In the genomic region with DNA sequence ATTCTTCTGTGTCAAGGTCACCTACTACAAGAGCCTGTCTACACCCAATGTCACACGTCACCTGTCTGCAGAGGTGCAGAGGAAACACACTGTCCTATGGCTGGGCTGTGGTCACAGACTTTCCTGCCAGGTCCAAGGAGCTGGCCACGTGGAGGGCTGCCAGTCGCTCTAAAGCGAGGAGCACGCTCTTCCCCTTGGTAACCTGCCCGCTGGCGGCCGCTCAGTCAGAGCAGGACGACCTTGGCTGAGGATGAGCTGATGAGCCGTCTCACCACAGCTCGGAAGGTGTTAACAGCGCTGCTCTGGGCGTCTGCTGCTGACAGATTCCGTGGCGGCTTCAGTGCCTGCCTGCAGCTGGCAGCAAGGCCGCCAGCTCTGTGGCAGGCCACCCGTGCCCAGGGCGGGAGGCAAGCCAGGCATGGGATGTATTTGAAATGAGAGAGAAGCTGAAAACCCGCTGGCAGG, we compare ENCODE assay signal across 8 mouse cellular contexts. TPM values are rescaled to one million over a fixed set of nuclear protein-coding genes. Genes with fewer than 3 reads are reported as not detected.
DNase-seq lines count a peak whose midpoint lies in the region; ATAC-seq and TF ChIP-seq lines count a peak whose summit lies in the region.

No protein-coding gene starts in this region.

- TF ChIP-seq POLR2A in thymus, adult 2 months (IDR thresholded peaks at IDR 0.05; ENCODE audit: control insufficient read depth, extremely low read depth, insufficient read depth, low read length, poor library complexity), result no peak

- ATAC-seq in kidney, embryonic 14.5 days (ENCODE audit: low FRiP score, low TSS enrichment), result 0 out of 2 replicates have a peak, but pooled peaks have one; percentile 13
- ATAC-seq in midbrain, embryonic 11.5 days (ENCODE audit: low FRiP score), result 0 out of 2 replicates have a peak, but pooled peaks have one; percentile 20

- H3K27ac ChIP-seq in thymus, adult 2 months (ENCODE audit: control insufficient read depth, insufficient read depth, low read length), result no peak overlapping the region
- H3K27ac ChIP-seq in kidney, embryonic 14.5 days (ENCODE audit: low read depth, low read length), result no peak overlapping the region; the same call in 1 of the 2 replicates
- H3K27ac ChIP-seq in midbrain, embryonic 11.5 days (ENCODE audit: low read depth, low read length), result no peak overlapping the region

- no peak overlapping the region for H3K9ac ChIP-seq in kidney, embryonic 14.5 days (ENCODE audit: low read depth, low read length)
- H3K9ac ChIP-seq in midbrain, embryonic 11.5 days (ENCODE audit: low read length), result no peak overlapping the region

- WGBS in thymus, adult 2 months, result 92% methylated on average over 19 of the region's 19 CpGs
- WGBS in kidney, embryonic 14.5 days, result 81% methylated on average over 19 of the region's 19 CpGs
- WGBS in midbrain, embryonic 11.5 days, result 86% methylated on average over 19 of the region's 19 CpGs

- no peaks in the 10 kb centered on the region for H3K36me3 ChIP-seq in thymus, adult 2 months (ENCODE audit: control insufficient read depth, insufficient read depth, low read length)
- no peaks in the 10 kb centered on the region for H3K36me3 ChIP-seq in kidney, embryonic 14.5 days (ENCODE audit: control insufficient read depth, insufficient read depth, low read length)
- no peaks in the 10 kb centered on the region for H3K36me3 ChIP-seq in midbrain, embryonic 11.5 days (ENCODE audit: control insufficient read depth, insufficient read depth, low read length)

- DNase-seq in thymus, adult 2 months, result peak; percentile 5
- DNase-seq in thymus, postnatal 10 days (ENCODE audit: low spot score in 2 of 2), result no peak
- DNase-seq in cerebellum, postnatal 4 days (ENCODE audit: low spot score in 2 of 2), result peak; percentile 41 to 77
- peak; percentile 62 for DNase-seq in heart, adult 8-10 months (ENCODE audit: low spot score)
- no peak for DNase-seq in midbrain, embryonic 11.5 days (ENCODE audit: low spot score, missing footprints)
- DNase-seq in lung, postnatal 4 days, result no peak
- no peak for DNase-seq in lung, adult 18-20 months

- no peaks in the 10 kb centered on the region for H3K27me3 ChIP-seq in thymus, adult 2 months (ENCODE audit: control insufficient read depth, insufficient read depth, low read length)
- H3K27me3 ChIP-seq in kidney, embryonic 14.5 days (ENCODE audit: control insufficient read depth, insufficient read depth, low read length), result no peaks in the 10 kb centered on the region
- H3K27me3 ChIP-seq in midbrain, embryonic 11.5 days (ENCODE audit: control insufficient read depth, insufficient read depth, low read length), result no peaks in the 10 kb centered on the region

- no peak for TF ChIP-seq CTCF in thymus, adult 2 months (IDR thresholded peaks at IDR 0.05; ENCODE audit: borderline replicate concordance, control insufficient read depth, extremely low read depth, insufficient read depth, low read length, poor library complexity)

- no peak overlapping the region for H3K4me3 ChIP-seq in thymus, adult 2 months (ENCODE audit: control insufficient read depth, insufficient read depth, low read length)
- no peak overlapping the region for H3K4me3 ChIP-seq in kidney, embryonic 14.5 days (ENCODE audit: low read length)
- no peak overlapping the region for H3K4me3 ChIP-seq in midbrain, embryonic 11.5 days (ENCODE audit: low read depth, low read length)

- no peaks in the 10 kb centered on the region for H3K4me1 ChIP-seq in thymus, adult 2 months (replicated peaks; ENCODE audit: control insufficient read depth, insufficient read depth, low read length)
- H3K4me1 ChIP-seq in kidney, embryonic 14.5 days (ENCODE audit: control insufficient read depth, insufficient read depth, low read length), result peaks cover 8% of the 10 kb centered on the region; the same call in 1 of the 2 replicates
- peaks cover 10% of the 10 kb centered on the region for H3K4me1 ChIP-seq in midbrain, embryonic 11.5 days (ENCODE audit: control insufficient read depth, insufficient read depth, low read length)

- H3K9me3 ChIP-seq in kidney, embryonic 14.5 days (ENCODE audit: control insufficient read depth, low read length), result no peaks in the 10 kb centered on the region
- H3K9me3 ChIP-seq in midbrain, embryonic 11.5 days (ENCODE audit: control insufficient read depth, low read length), result no peaks in the 10 kb centered on the region

- no peak overlapping the region for H3K4me2 ChIP-seq in kidney, embryonic 14.5 days (replicated peaks; ENCODE audit: low read depth, low read length)
- no peak overlapping the region for H3K4me2 ChIP-seq in midbrain, embryonic 11.5 days

RNA-seq across cellular contexts. Expression of gene Adi1, which starts 25.6 kb away (rescaled TPM):
- polyA plus RNA-seq in thymus, adult 2 months (2012; rRNA removed), result 12.4 and 15.8 TPM in 2 replicates
- 10 to 100 TPM; 58.0 to 62.6 (median 61.6) TPM for total RNA-seq in heart, adult 8-10 months (2022)
- 87.4 and 89.1 TPM in 2 replicates for polyA plus RNA-seq in kidney, embryonic 14.5 days (2014; fragmentation: Nextera tagmentation; extraction: Ambion mirVana)
- 45.0 and 48.1 TPM in 2 replicates for polyA plus RNA-seq in midbrain, embryonic 11.5 days (2014; fragmentation: Nextera tagmentation; extraction: Ambion mirVana)

RNA-seq across cellular contexts. Expression of gene Trappc12, which starts 49.7 kb away (rescaled TPM):
- polyA plus RNA-seq in thymus, adult 2 months (2012; rRNA removed), result 33.4 and 47.2 TPM in 2 replicates
- total RNA-seq in heart, adult 8-10 months (2022), result 10 to 100 TPM; 20.8 to 26.5 (median 23.6) TPM
- polyA plus RNA-seq in kidney, embryonic 14.5 days (2014; fragmentation: Nextera tagmentation; extraction: Ambion mirVana), result 27.4 and 43.9 TPM in 2 replicates
- 35.9 and 37.8 TPM in 2 replicates for polyA plus RNA-seq in midbrain, embryonic 11.5 days (2014; fragmentation: Nextera tagmentation; extraction: Ambion mirVana)

RNA-seq across cellular contexts. Expression of gene Eipr1, which starts 51.0 kb away (rescaled TPM):
- polyA plus RNA-seq in thymus, adult 2 months (2012; rRNA removed), result 54.0 and 66.8 TPM in 2 replicates
- 1 to 10 TPM; 8.9 to 9.6 (median 9.0) TPM for total RNA-seq in heart, adult 8-10 months (2022)
- 33.4 and 36.1 TPM in 2 replicates for polyA plus RNA-seq in kidney, embryonic 14.5 days (2014; fragmentation: Nextera tagmentation; extraction: Ambion mirVana)
- 40.4 and 43.0 TPM in 2 replicates for polyA plus RNA-seq in midbrain, embryonic 11.5 days (2014; fragmentation: Nextera tagmentation; extraction: Ambion mirVana)

RNA-seq across cellular contexts. Expression of gene Rnaseh1, which starts 51.2 kb away (rescaled TPM):
- 14.9 and 16.1 TPM in 2 replicates for polyA plus RNA-seq in thymus, adult 2 months (2012; rRNA removed)
- 1 to 10 TPM; 6.7 to 9.4 (median 8.2) TPM for total RNA-seq in heart, adult 8-10 months (2022)
- polyA plus RNA-seq in kidney, embryonic 14.5 days (2014; fragmentation: Nextera tagmentation; extraction: Ambion mirVana), result 27.5 and 31.6 TPM in 2 replicates
- 27.1 and 28.8 TPM in 2 replicates for polyA plus RNA-seq in midbrain, embryonic 11.5 days (2014; fragmentation: Nextera tagmentation; extraction: Ambion mirVana)

Comparison
In these comparisons a context has a peak if more than half of its experiments do, and no peak if none do; other contexts are left out.
1. DNase-seq: peak in thymus, adult 2 months (single experiment), cerebellum, postnatal 4 days (2 of 2) and heart, adult 8-10 months (single experiment); none in thymus, postnatal 10 days (0 of 2), midbrain, embryonic 11.5 days (single experiment), lung, postnatal 4 days (0 of 2) and lung, adult 18-20 months (0 of 2).